In the genomic region with DNA sequence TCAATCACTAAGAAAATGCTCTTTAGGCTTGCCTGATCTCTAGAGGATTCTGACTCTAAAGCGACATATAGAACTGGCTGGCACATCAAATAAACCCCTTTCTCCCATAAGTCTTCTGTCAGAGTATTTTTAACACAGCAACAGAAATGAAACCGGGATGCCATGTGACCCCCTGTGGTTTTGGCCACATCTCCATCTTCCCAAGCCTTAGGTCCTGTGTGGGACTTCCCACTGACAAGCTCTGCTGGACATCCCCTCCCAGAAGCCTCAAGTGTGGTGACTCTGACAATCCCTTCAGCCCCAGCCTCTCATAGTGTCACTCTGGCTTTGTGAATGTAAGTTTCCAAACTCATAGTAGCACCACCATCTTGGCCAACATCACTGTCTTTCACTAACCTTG, we compare ENCODE assay signal across 27 mouse cellular contexts. TPM values are rescaled to one million over a fixed set of nuclear protein-coding genes. Genes with fewer than 3 reads are reported as not detected.
"Had no signal": no experiment of that assay in that cellular context is flagged by ENCODE, and none has a peak within 500 bp of the region (broad histone marks: within the 10 kb centered on the region; RNA-seq: fewer than 3 reads in every experiment).

No protein-coding gene starts in this region.

- H3K27ac ChIP-seq: limb, embryonic 12.5 days; limb, embryonic 15.5 days; liver, embryonic 14.5 days; midbrain, embryonic 10.5 days; midbrain, embryonic 13.5 days; neural tube, embryonic 13.5 days had no signal

- DNase-seq: kidney, adult 11 months; kidney, adult 8-10 months; kidney, postnatal 14 days; kidney, postnatal 4 days; left cerebral cortex, postnatal 4 days; liver, postnatal 0 days; lung, embryonic 14.5 days; thymus, adult 18-20 months; thymus, postnatal 4 days had no signal

- H3K9ac ChIP-seq: limb, embryonic 12.5 days; limb, embryonic 15.5 days; liver, embryonic 14.5 days; liver, postnatal 0 days; lung, embryonic 14.5 days; midbrain, embryonic 13.5 days; neural tube, embryonic 13.5 days had no signal

- H3K4me1 ChIP-seq: limb, embryonic 12.5 days; midbrain, embryonic 10.5 days; midbrain, embryonic 13.5 days; neural tube, embryonic 13.5 days had no signal

- H3K27me3 ChIP-seq: limb, embryonic 15.5 days; midbrain, embryonic 13.5 days; neural tube, embryonic 13.5 days had no signal

- H3K9me3 ChIP-seq: limb, embryonic 12.5 days; limb, embryonic 15.5 days; midbrain, embryonic 10.5 days; midbrain, embryonic 13.5 days; neural tube, embryonic 13.5 days had no signal

- H3K4me3 ChIP-seq: limb, embryonic 12.5 days; limb, embryonic 15.5 days; midbrain, embryonic 10.5 days; midbrain, embryonic 13.5 days; myocyte; neural tube, embryonic 13.5 days had no signal

- H3K36me3 ChIP-seq: limb, embryonic 12.5 days; limb, embryonic 15.5 days; midbrain, embryonic 10.5 days; midbrain, embryonic 13.5 days had no signal

- H3K4me2 ChIP-seq: limb, embryonic 12.5 days; limb, embryonic 15.5 days; liver, embryonic 11.5 days; lung, embryonic 14.5 days; midbrain, embryonic 13.5 days; neural tube, embryonic 13.5 days had no signal

RNA-seq across cellular contexts. Expression of a gene that starts 58.3 kb away (rescaled TPM):
- total RNA-seq: layer of hippocampus, adult 18-20 months; layer of hippocampus, postnatal 14 days; left cerebral cortex, adult 8-10 months; left cerebral cortex, postnatal 14 days; left cerebral cortex, postnatal 4 days; monocyte, adult 5-6 weeks; neutrophil, adult 5-6 weeks had no signal
- polyA plus RNA-seq: kidney, embryonic 16.5 days; liver, embryonic 11.5 days; liver, postnatal 0 days; lung, embryonic 14.5 days; lung, postnatal 0 days; midbrain, embryonic 10.5 days; midbrain, embryonic 13.5 days; midbrain, embryonic 16.5 days; myocyte; neural tube, embryonic 13.5 days; testis, adult 2 months had no signal
